In genomic region chr7:72325961-72326360, GRCm38 (mm10) we compare ENCODE assay signal across 23 mouse cellular contexts.
"Had no signal": no experiment of that assay in that cellular context is flagged by ENCODE, and none has a peak within 500 bp of the region (broad histone marks: within the 10 kb centered on the region; RNA-seq: fewer than 3 reads in every experiment).

No protein-coding gene starts in this region.

- H3K9ac ChIP-seq: kidney, embryonic 15.5 days; limb, embryonic 12.5 days; limb, embryonic 15.5 days; liver, embryonic 12.5 days; liver, embryonic 15.5 days; lung, embryonic 15.5 days; midbrain, embryonic 12.5 days; midbrain, embryonic 15.5 days; neural tube, embryonic 12.5 days; neural tube, embryonic 15.5 days had no signal

- H3K27me3 ChIP-seq: kidney, embryonic 15.5 days; limb, embryonic 12.5 days; limb, embryonic 15.5 days; liver, embryonic 12.5 days; liver, embryonic 15.5 days; lung, embryonic 15.5 days; midbrain, embryonic 12.5 days; midbrain, embryonic 15.5 days; neural tube, embryonic 12.5 days; neural tube, embryonic 15.5 days had no signal

- H3K4me1 ChIP-seq: kidney, embryonic 15.5 days; limb, embryonic 12.5 days; limb, embryonic 15.5 days; liver, embryonic 12.5 days; liver, embryonic 15.5 days; lung, embryonic 15.5 days; midbrain, embryonic 12.5 days; midbrain, embryonic 15.5 days; neural tube, embryonic 12.5 days; neural tube, embryonic 15.5 days had no signal

- H3K9me3 ChIP-seq: kidney, embryonic 15.5 days; limb, embryonic 12.5 days; limb, embryonic 15.5 days; liver, embryonic 12.5 days; liver, embryonic 15.5 days; lung, embryonic 15.5 days; midbrain, embryonic 12.5 days; midbrain, embryonic 15.5 days; neural tube, embryonic 12.5 days; neural tube, embryonic 15.5 days had no signal

- H3K4me3 ChIP-seq: kidney, embryonic 15.5 days; limb, embryonic 12.5 days; limb, embryonic 15.5 days; liver, embryonic 12.5 days; liver, embryonic 15.5 days; lung, embryonic 15.5 days; midbrain, embryonic 12.5 days; midbrain, embryonic 15.5 days; neural tube, embryonic 12.5 days; neural tube, embryonic 15.5 days had no signal

- H3K36me3 ChIP-seq: kidney, embryonic 15.5 days; limb, embryonic 12.5 days; limb, embryonic 15.5 days; liver, embryonic 12.5 days; liver, embryonic 15.5 days; lung, embryonic 15.5 days; midbrain, embryonic 12.5 days; midbrain, embryonic 15.5 days; neural tube, embryonic 12.5 days; neural tube, embryonic 15.5 days had no signal

- H3K4me2 ChIP-seq: kidney, embryonic 15.5 days; limb, embryonic 12.5 days; limb, embryonic 15.5 days; liver, embryonic 12.5 days; liver, embryonic 15.5 days; lung, embryonic 15.5 days; midbrain, embryonic 12.5 days; midbrain, embryonic 15.5 days; neural tube, embryonic 12.5 days; neural tube, embryonic 15.5 days had no signal

- ATAC-seq: liver, embryonic 12.5 days; midbrain, embryonic 15.5 days had no signal

- H3K27ac ChIP-seq: kidney, embryonic 15.5 days; limb, embryonic 12.5 days; limb, embryonic 15.5 days; liver, embryonic 12.5 days; liver, embryonic 15.5 days; lung, embryonic 15.5 days; macrophage; midbrain, embryonic 12.5 days; midbrain, embryonic 15.5 days; neural tube, embryonic 12.5 days; neural tube, embryonic 15.5 days had no signal

- DNase-seq: kidney, adult 11 months; kidney, adult 8-10 months; kidney, postnatal 10 days; kidney, postnatal 36 days; left cerebral cortex, postnatal 4 days; lung, adult 18-20 months; lung, postnatal 10 days; right cerebral cortex, adult 18-20 months; right cerebral cortex, postnatal 14 days; right cerebral cortex, postnatal 4 days; thymus, adult 18-20 months; thymus, postnatal 36 days had no signal
